Mouse (Mus musculus) spleen, adult 18-20 months (tissue): ENCODE data around the gene Sipa1l3.
A peak's percentile ranks its signal among the peaks of the same experiment; 100 is the strongest.

Experiments
- DNase-seq, 2 experiments: peaks; one replicate each; pipeline ENCODE4 v3.0.0; 2022; ENCODE audit warnings: mixed read lengths in 2 of 2

Sipa1l3 gene

GRCm38 (mm10) chr7:29518421-29519210, at the start of gene Sipa1l3:
Sipa1l3 (minus strand) TSS chr7:29518641.
- DNase-seq = peak; percentile 93 to 95

- DNase-seq = no peak
These were observed 44.6 kb upstream of the Sipa1l3 start for GRCm38 (mm10) chr7:29563006-29563405.

GRCm38 (mm10) chr7:29561046-29561445, 42.6 kb upstream of the Sipa1l3 start:
- no peak for DNase-seq

- DNase-seq = no peak
These were observed 40.8 kb upstream of the Sipa1l3 start for GRCm38 (mm10) chr7:29559290-29559689.

GRCm38 (mm10) chr7:29558744-29559143, 40.3 kb upstream of the Sipa1l3 start:
- no peak for DNase-seq

- DNase-seq = no peak
These were observed 37.8 kb upstream of the Sipa1l3 start for GRCm38 (mm10) chr7:29556283-29556682.

GRCm38 (mm10) chr7:29555521-29555920, 37.1 kb upstream of the Sipa1l3 start:
- DNase-seq = no peak

GRCm38 (mm10) chr7:29555051-29555450, 36.6 kb upstream of the Sipa1l3 start:
- DNase-seq = no peak

- DNase-seq = no peak
These were observed 32.2 kb upstream of the Sipa1l3 start for GRCm38 (mm10) chr7:29550691-29551090.

- no peak for DNase-seq
These were observed 23.2 kb upstream of the Sipa1l3 start for GRCm38 (mm10) chr7:29541608-29542007.

GRCm38 (mm10) chr7:29541186-29541585, 22.7 kb upstream of the Sipa1l3 start:
- DNase-seq = no peak

- DNase-seq = no peak
These were observed 22.2 kb upstream of the Sipa1l3 start for GRCm38 (mm10) chr7:29540631-29541030.

GRCm38 (mm10) chr7:29523700-29524099, 5.3 kb upstream of the Sipa1l3 start:
- peak; percentile 28 to 66 for DNase-seq

- DNase-seq = peak; percentile 45 to 77
These were observed 3.6 kb upstream of the Sipa1l3 start for GRCm38 (mm10) chr7:29521841-29522575.

- DNase-seq = no peak
These were observed 2.9 kb upstream of the Sipa1l3 start for GRCm38 (mm10) chr7:29521365-29521764.

- DNase-seq = no peak
These were observed 2.4 kb upstream of the Sipa1l3 start for GRCm38 (mm10) chr7:29520794-29521193.

- no peak for DNase-seq
These were observed 740 bp upstream of the Sipa1l3 start for GRCm38 (mm10) chr7:29519211-29519550.

GRCm38 (mm10) chr7:29518054-29518420, 404 bp downstream of the Sipa1l3 start:
- DNase-seq = no peak

GRCm38 (mm10) chr7:29517178-29517577, 1.3 kb downstream of the Sipa1l3 start:
- DNase-seq = no peak

GRCm38 (mm10) chr7:29515652-29516051, 2.8 kb downstream of the Sipa1l3 start:
- no peak for DNase-seq

GRCm38 (mm10) chr7:29512729-29513128, 5.7 kb downstream of the Sipa1l3 start:
- DNase-seq = no peak

GRCm38 (mm10) chr7:29511598-29512275, 6.7 kb downstream of the Sipa1l3 start:
- DNase-seq = no peak

GRCm38 (mm10) chr7:29508522-29508921, 9.9 kb downstream of the Sipa1l3 start:
- DNase-seq = no peak
